Comparison of ENCODE assay signal across 8 mouse cellular contexts in the genomic region with DNA sequence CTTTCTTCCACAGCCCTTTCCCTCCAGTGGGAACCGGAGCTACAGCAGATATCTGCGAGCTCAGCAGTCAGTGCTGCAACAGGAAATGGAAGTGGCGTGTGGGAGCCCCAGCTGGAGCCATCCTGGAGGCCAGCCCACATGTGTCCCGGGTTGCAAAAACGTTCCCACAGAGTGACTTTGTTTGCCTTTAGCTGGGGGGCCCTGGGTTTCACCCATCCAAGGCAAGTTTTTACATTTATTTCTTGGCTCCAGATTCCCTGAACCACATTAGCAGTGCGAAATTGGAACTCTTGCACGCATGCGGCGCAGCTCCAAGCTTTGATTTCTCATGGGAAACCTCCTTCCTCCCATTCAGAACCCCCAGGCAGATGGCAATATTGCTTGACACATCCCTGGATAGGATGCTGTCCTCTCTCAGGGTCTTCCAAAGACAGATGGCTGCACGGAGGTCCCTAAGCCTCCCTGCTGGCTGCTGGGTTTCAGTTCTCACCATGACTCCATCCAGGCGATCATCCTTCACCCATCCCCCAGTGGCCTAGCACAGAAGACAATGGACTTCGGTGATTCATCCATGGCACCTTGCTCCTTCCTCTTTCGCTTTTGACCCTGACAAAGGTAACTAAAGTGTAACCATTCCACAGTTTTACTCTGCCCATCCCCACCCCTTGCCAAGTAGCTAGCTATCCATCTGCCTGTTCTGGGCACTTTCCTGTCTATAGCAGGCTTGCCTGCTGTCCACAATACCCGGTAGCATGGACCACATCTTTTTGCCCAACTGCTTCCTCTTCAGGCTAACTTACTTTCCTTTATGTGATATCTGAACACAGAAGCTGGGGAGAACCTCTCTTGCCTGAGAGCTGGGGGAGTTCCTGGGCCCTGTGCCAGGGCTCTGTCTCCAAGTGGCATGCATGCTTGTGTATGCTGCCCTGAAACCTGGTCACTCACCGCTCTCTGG.
DNase-seq lines count a peak whose midpoint lies in the region; ATAC-seq and TF ChIP-seq lines count a peak whose summit lies in the region.

No protein-coding gene starts in this region.

- no peaks in the 10 kb centered on the region for H3K36me3 ChIP-seq in embryonic facial prominence, embryonic 15.5 days
- H3K36me3 ChIP-seq in heart, embryonic 15.5 days, result no peaks in the 10 kb centered on the region
- H3K36me3 ChIP-seq in kidney, postnatal 0 days (ENCODE audit: insufficient read depth, low read length), result no peaks in the 10 kb centered on the region

- WGBS in embryonic facial prominence, embryonic 15.5 days, result 32% methylated on average over 15 of the region's 15 CpGs
- 38% methylated on average over 15 of the region's 15 CpGs for WGBS in heart, embryonic 15.5 days
- 30% methylated on average over 15 of the region's 15 CpGs for WGBS in kidney, postnatal 0 days

- H3K4me2 ChIP-seq in embryonic facial prominence, embryonic 15.5 days (replicated peaks), result peak overlapping the region; percentile 25
- H3K4me2 ChIP-seq in heart, embryonic 15.5 days, result peak overlapping the region; percentile 34
- no peak overlapping the region; the same call in 1 of the 2 replicates for H3K4me2 ChIP-seq in kidney, postnatal 0 days (ENCODE audit: low read length)

- peak overlapping the region; percentile 72 for H3K27ac ChIP-seq in embryonic facial prominence, embryonic 15.5 days (replicated peaks)
- H3K27ac ChIP-seq in heart, embryonic 15.5 days, result peak overlapping the region; percentile 59
- H3K27ac ChIP-seq in kidney, postnatal 0 days, result peak overlapping the region; percentile 55; the same call in 1 of the 2 replicates

- ATAC-seq in embryonic facial prominence, embryonic 15.5 days (ENCODE audit: insufficient number of reproducible peaks, low FRiP score, low TSS enrichment, low read depth), result peak; percentile 84
- peak; percentile 47; the same call in 1 of the 2 replicates for ATAC-seq in heart, embryonic 15.5 days (replicated peaks; ENCODE audit: insufficient number of reproducible peaks, insufficient read depth, low FRiP score, low read depth)
- no peak for ATAC-seq in kidney, postnatal 0 days (replicated peaks; ENCODE audit: low FRiP score, low read depth)

- H3K4me1 ChIP-seq in embryonic facial prominence, embryonic 15.5 days, result peaks cover 27% of the 10 kb centered on the region
- peaks cover 36% of the 10 kb centered on the region for H3K4me1 ChIP-seq in heart, embryonic 15.5 days (replicated peaks)
- H3K4me1 ChIP-seq in kidney, postnatal 0 days (replicated peaks; ENCODE audit: insufficient read depth, low read length), result peaks cover 9% of the 10 kb centered on the region; the same call in 1 of the 2 replicates

- H3K4me3 ChIP-seq in embryonic facial prominence, embryonic 15.5 days (replicated peaks), result no peak overlapping the region
- no peak overlapping the region for H3K4me3 ChIP-seq in heart, embryonic 15.5 days
- no peak overlapping the region for H3K4me3 ChIP-seq in kidney, postnatal 0 days (replicated peaks; ENCODE audit: low read depth, low read length)

- H3K27me3 ChIP-seq in embryonic facial prominence, embryonic 15.5 days, result no peaks in the 10 kb centered on the region
- H3K27me3 ChIP-seq in heart, embryonic 15.5 days, result no peaks in the 10 kb centered on the region
- H3K27me3 ChIP-seq in kidney, postnatal 0 days (ENCODE audit: insufficient read depth, low read length), result no peaks in the 10 kb centered on the region

- 0 out of 2 replicates have a peak, but pooled peaks have one; percentile 7 for TF ChIP-seq CTCF in kidney, postnatal 0 days (IDR thresholded peaks at IDR 0.05; ENCODE audit: low read depth)

- no peak overlapping the region for H3K9ac ChIP-seq in embryonic facial prominence, embryonic 15.5 days
- H3K9ac ChIP-seq in heart, embryonic 15.5 days, result no peak overlapping the region
- H3K9ac ChIP-seq in kidney, postnatal 0 days (ENCODE audit: low read depth, low read length), result no peak overlapping the region

- H3K9me3 ChIP-seq in embryonic facial prominence, embryonic 15.5 days (replicated peaks), result no peaks in the 10 kb centered on the region
- H3K9me3 ChIP-seq in heart, embryonic 15.5 days (replicated peaks), result no peaks in the 10 kb centered on the region
- H3K9me3 ChIP-seq in kidney, postnatal 0 days (replicated peaks; ENCODE audit: low read length), result no peaks in the 10 kb centered on the region

- DNase-seq in thymus, postnatal 25 days, result peak; percentile 22
- DNase-seq in thymus, postnatal 36 days, result no peak
- peak; percentile 80 for DNase-seq in kidney, postnatal 0 days (ENCODE audit: low spot score)
- peak; percentile 68 for DNase-seq in lung, postnatal 14 days
- DNase-seq in adipocyte (ENCODE audit: low spot score), result no peak
- DNase-seq in left cerebral cortex, adult 9 months (ENCODE audit: low spot score in 2 of 2), result no peak

Comparison
In these comparisons a context has a peak if more than half of its experiments do, and no peak if none do; other contexts are left out.
1. DNase-seq: peak in thymus, postnatal 25 days (single experiment), kidney, postnatal 0 days (single experiment) and lung, postnatal 14 days (single experiment); none in thymus, postnatal 36 days (0 of 2), adipocyte (single experiment) and left cerebral cortex, adult 9 months (0 of 2).
2. Peak in every context shown above with its lines, with median percentiles within 50 percentile points of each other: H3K27ac ChIP-seq.